Mouse (Mus musculus) G1E (cell line): ENCODE results near the gene Sigirr. TPM values are rescaled to one million over a fixed set of nuclear protein-coding genes. Genes with fewer than 3 reads are reported as not detected.

ENCODE experiments used
- ATAC-seq: 2 replicates; pipeline ENCODE4 v1.8.0; 2016; ENCODE audit warnings: mild to moderate bottlenecking; ENCODE audit not compliant: insufficient number of reproducible peaks, poor library complexity, low FRiP score, severe bottlenecking; ENCODE audit errors: extremely low read depth
- DNase-seq: peaks from one replicate; pipeline ENCODE4 v3.0.0; 2012; ENCODE audit warnings: low spot score
- H3K27me3 ChIP-seq: 2 replicates; pipeline ENCODE4 v1.6.1; 2012; ENCODE audit warnings: mild to moderate bottlenecking, low read length, inconsistent platforms; ENCODE audit not compliant: insufficient read depth
- H3K36me3 ChIP-seq: replicated peaks from 2 replicates; pipeline ENCODE3; 2012; ENCODE audit warnings: mild to moderate bottlenecking, inconsistent platforms
- H3K4me1 ChIP-seq: 2 replicates; pipeline ENCODE4 v1.6.1; 2012; ENCODE audit warnings: low read depth, low read length, inconsistent platforms, mixed read lengths; ENCODE audit not compliant: insufficient read depth
- H3K4me3 ChIP-seq: 2 replicates; pipeline ENCODE4 v1.5.1; 2012; ENCODE audit warnings: low read depth, mild to moderate bottlenecking, inconsistent platforms, low read length, moderate library complexity, mixed read lengths
- H3K9me3 ChIP-seq: replicated peaks from 2 replicates; pipeline ENCODE4 v1.6.1; 2012; ENCODE audit warnings: inconsistent platforms
- CTCF ChIP-seq: IDR thresholded peaks from 2 replicates; pipeline ENCODE4 v1.5.1; 2012; ENCODE audit warnings: low read depth, low read length, inconsistent platforms, mixed read lengths
- GATA1 ChIP-seq: IDR thresholded peaks from 2 replicates; pipeline ENCODE4 v1.6.1; 2012; ENCODE audit warnings: borderline replicate concordance, low read length, inconsistent platforms, mixed read lengths
- GATA2 ChIP-seq: IDR thresholded peaks from 2 replicates; pipeline ENCODE4 v1.6.1; 2012; ENCODE audit warnings: low read depth, low read length, inconsistent platforms, borderline replicate concordance
- POLR2AphosphoS5 ChIP-seq: IDR thresholded peaks from 2 replicates; pipeline ENCODE4 v1.6.1; 2012; ENCODE audit warnings: low read depth, low read length, inconsistent platforms; ENCODE audit not compliant: insufficient replicate concordance
- TAL1 ChIP-seq: conservative IDR thresholded peaks from 2 replicates; pipeline ENCODE4 v1.6.1; 2012; ENCODE audit warnings: low read depth, low read length, inconsistent platforms, mixed read lengths
- polyA plus RNA-seq: library from polyadenylated mRNA; stranded (reverse); fragments of >175 nt; gene quantifications from 2 replicates; pipeline ENCODE4 v1.2.3, GENCODE M21; 2012
- total RNA-seq, 2 experiments: library from RNA; stranded (forward) in 1 of 2; stranded (reverse) in 1 of 2; fragments of 200-1000 nt in 1 of 2; fragments of >200 nt in 1 of 2; fragmentation: Nextera tagmentation in 1 of 2; gene quantifications; 2 replicates each; pipeline ENCODE4 v1.2.3; 2014 to 2017

Sigirr gene
- total and polyA plus RNA-seq, 3 experiments: 6.7 to 8.6 (median 6.9) TPM

DNA sequence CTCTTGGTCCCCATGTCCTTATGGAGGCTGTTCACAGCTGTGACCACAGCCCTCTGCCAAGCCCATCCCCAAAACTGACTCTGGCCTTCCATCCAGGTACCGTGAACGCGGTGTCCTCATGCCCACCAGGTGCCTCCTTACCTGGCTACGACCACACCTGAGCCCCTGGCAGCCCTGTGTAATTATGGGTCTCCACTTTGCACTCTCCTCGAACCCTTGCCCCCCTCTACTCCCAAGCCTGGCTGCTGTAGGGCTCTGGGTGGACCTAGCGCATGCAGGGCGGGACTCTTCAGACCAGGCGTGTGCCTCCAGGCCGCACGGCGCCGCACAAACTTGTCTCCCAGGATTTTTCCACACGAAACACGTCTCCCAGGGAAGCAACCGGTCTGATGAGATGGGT, 22.5 kb downstream of the Sigirr start, which contains the start of gene Pkp3:
Gene Pkp3, plus strand, starts transcription at position 378 of the 400 bp plus-strand sequence.
- DNase-seq (no peak), ATAC-seq (no peak)
- Histone ChIP-seq H3K27me3 (peaks cover 45% of the 10 kb centered on the region), H3K4me1 (no peaks in the 10 kb centered on the region), H3K9me3 (no peaks in the 10 kb centered on the region), H3K4me3 (no peak within 1 kb of the TSS), H3K36me3 (no peaks in the 10 kb centered on the region)
- TF ChIP-seq GATA2 (no peak), TAL1 (no peak), POLR2AphosphoS5 (no peak), GATA1 (no peak), CTCF (no peak)

DNA sequence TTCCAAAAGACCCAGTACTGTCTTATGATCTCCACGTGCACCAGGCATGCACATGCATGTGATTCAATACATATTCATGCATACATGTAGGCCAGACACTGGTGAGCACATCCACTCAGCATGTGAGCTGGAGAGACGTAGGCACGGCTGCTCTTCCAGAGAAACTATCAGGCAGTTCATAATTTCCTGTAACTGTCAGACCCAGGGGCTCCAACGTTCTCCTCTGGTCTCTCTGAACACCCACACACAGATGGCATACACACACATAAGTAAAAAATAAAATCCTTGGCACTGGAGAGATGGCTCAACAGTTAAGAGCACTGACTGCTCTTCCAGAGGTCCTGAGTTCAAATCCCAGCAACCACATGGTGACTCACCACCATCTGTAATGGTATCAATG, 26.6 kb downstream of the Sigirr start:
- DNase-seq (no peak), ATAC-seq (no peak)
- H3K9me3 ChIP-seq: no peaks in the 10 kb centered on the region
- no peak overlapping the region for H3K4me3 ChIP-seq
- H3K36me3 ChIP-seq: no peaks in the 10 kb centered on the region
- H3K4me1 ChIP-seq: peaks cover 2% of the 10 kb centered on the region; the same call in 1 of the 2 replicates
- H3K27me3 ChIP-seq: peaks cover 40% of the 10 kb centered on the region
- TF ChIP-seq POLR2AphosphoS5 (no peak), TAL1 (no peak), CTCF (no peak), GATA1 (no peak), GATA2 (no peak)

GRCm38 (mm10) chr7:141072017-141072745, 28.2 kb downstream of the Sigirr start:
- TF ChIP-seq TAL1 (no peak), CTCF (no peak), GATA1 (no peak), POLR2AphosphoS5 (no peak), GATA2 (no peak)
- Histone ChIP-seq H3K4me3 (no peak overlapping the region), H3K9me3 (no peaks in the 10 kb centered on the region), H3K27me3 (peaks cover 45% of the 10 kb centered on the region), H3K4me1 (peaks cover 2% of the 10 kb centered on the region; the same call in 1 of the 2 replicates), H3K36me3 (no peaks in the 10 kb centered on the region)
- DNase-seq: no peak
- ATAC-seq: no peak

- peaks cover 35% of the 10 kb centered on the region for H3K27me3 ChIP-seq
- no peaks in the 10 kb centered on the region for H3K9me3 ChIP-seq
- DNase-seq (peak; percentile 30), ATAC-seq (no peak)
- peaks cover 2% of the 10 kb centered on the region; the same call in 1 of the 2 replicates for H3K4me1 ChIP-seq
- H3K36me3 ChIP-seq: no peaks in the 10 kb centered on the region
- no peak overlapping the region for H3K4me3 ChIP-seq
- TF ChIP-seq CTCF: peak; percentile 31; the same call in 1 of the 2 replicates
- no peak for TF ChIP-seq GATA2
Measured at GRCm38 (mm10) chr7:141070058-141070862, 30.1 kb downstream of the Sigirr start.

- no peaks in the 10 kb centered on the region for H3K9me3 ChIP-seq
- H3K4me3 ChIP-seq: no peak overlapping the region
- ATAC-seq: no peak
- no peak for DNase-seq
- peaks cover 39% of the 10 kb centered on the region for H3K27me3 ChIP-seq
- no peaks in the 10 kb centered on the region for H3K36me3 ChIP-seq
- no peak for TF ChIP-seq TAL1
- no peak for TF ChIP-seq GATA1
- TF ChIP-seq GATA2: no peak
- TF ChIP-seq POLR2AphosphoS5: no peak
- no peak for TF ChIP-seq CTCF
- H3K4me1 ChIP-seq: peaks cover 2% of the 10 kb centered on the region; the same call in 1 of the 2 replicates
Measured at GRCm38 (mm10) chr7:141068351-141068750, 32.0 kb downstream of the Sigirr start.

DNA sequence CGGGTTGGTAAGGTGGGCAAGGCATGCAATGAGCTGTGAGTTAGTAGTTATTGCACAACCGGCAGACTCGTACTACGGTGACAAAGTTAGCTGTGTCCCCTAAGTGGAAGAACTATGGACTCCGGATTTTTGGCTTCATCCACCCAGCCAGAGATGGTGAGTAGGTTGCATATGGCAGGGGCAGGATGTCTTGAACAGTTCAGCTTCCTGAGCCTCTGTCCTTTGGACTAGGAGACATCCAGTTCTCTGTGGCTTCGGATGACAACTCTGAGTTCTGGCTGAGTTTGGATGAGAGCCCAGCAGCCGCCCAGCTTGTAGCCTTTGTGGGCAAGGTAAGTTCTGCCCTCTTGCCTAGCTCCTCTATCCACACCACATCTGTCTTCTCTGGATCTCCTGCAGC, 35.8 kb downstream of the Sigirr start:
- Histone ChIP-seq H3K4me1 (no peaks in the 10 kb centered on the region), H3K4me3 (no peak overlapping the region), H3K27me3 (peaks cover 45% of the 10 kb centered on the region), H3K36me3 (no peaks in the 10 kb centered on the region), H3K9me3 (no peaks in the 10 kb centered on the region)
- TF ChIP-seq POLR2AphosphoS5 (no peak), GATA2 (no peak), CTCF (no peak), TAL1 (no peak), GATA1 (no peak)
- DNase-seq (no peak), ATAC-seq (no peak)
